Mouse (Mus musculus): ENCODE data around the gene Dnhd1.
A peak's percentile ranks its signal among the peaks of the same experiment; 100 is the strongest.
"Not testable (repeated sequence)": the region's sequence is repeated elsewhere in the genome, so short reads cannot be mapped to it uniquely, and the experiment has no call there.

DNA sequence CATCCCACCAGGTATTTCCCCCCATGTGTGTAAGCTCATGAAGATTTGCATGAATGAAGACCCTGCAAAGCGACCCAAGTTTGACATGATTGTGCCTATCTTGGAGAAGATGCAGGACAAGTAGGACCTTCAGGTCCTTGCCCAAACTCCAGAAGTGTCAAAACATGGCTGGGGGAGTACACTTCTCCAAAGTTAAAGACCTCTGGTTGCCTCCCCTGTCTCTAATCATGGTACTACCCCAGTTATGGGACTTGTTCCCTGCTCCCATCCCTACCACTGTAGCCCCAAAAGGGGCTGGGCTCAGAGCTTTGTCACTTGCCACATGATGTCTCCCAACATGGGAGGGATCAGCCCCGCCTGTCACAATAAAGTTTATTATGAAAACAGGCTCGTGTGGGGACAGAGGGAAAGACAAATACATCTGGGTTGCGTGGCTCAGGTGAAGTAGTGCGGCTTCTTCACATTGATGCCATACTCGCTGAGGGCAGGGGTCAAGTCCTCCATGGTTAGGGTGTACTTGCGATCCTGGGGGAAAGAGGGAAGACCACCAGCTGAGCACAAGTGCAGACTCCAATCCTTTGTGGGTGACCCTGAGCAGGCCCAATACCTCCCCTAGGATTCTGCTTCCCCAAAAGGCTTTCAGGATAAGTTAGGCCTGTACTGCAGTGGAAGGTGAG lies 92.0 kb downstream of the Dnhd1 start:
- TF ChIP-seq CEBPB (IDR thresholded peaks at IDR 0.05; ENCODE audit: insufficient read depth, poor library complexity, severe bottlenecking); MAX (IDR thresholded peaks at IDR 0.05; ENCODE audit: low read depth); E2F4 (IDR thresholded peaks at IDR 0.05; ENCODE audit: insufficient read depth); MYOG (IDR thresholded peaks at IDR 0.05; ENCODE audit: control insufficient read depth in 1 of 3, insufficient read depth in 1 of 3, insufficient read length in 2 of 3, low read depth in 2 of 3): not testable (repeated sequence)
- TF ChIP-seq POLR2A (IDR thresholded peaks at IDR 0.05; ENCODE audit: insufficient read length, low read depth), result peak; percentile 17
